Mouse (Mus musculus) ovary, adult 18-20 months (tissue): ENCODE measurements around the gene 2610507B11Rik.
A peak's percentile ranks its signal among the peaks of the same experiment; 100 is the strongest.
"Not testable (repeated sequence)": the region's sequence is repeated elsewhere in the genome, so short reads cannot be mapped to it uniquely, and the experiment has no call there.

Experiments
- DNase-seq: peaks from one replicate; pipeline ENCODE4 v3.0.0; 2022; ENCODE audit warnings: low spot score, mixed read lengths

The 2610507B11Rik gene

DNA sequence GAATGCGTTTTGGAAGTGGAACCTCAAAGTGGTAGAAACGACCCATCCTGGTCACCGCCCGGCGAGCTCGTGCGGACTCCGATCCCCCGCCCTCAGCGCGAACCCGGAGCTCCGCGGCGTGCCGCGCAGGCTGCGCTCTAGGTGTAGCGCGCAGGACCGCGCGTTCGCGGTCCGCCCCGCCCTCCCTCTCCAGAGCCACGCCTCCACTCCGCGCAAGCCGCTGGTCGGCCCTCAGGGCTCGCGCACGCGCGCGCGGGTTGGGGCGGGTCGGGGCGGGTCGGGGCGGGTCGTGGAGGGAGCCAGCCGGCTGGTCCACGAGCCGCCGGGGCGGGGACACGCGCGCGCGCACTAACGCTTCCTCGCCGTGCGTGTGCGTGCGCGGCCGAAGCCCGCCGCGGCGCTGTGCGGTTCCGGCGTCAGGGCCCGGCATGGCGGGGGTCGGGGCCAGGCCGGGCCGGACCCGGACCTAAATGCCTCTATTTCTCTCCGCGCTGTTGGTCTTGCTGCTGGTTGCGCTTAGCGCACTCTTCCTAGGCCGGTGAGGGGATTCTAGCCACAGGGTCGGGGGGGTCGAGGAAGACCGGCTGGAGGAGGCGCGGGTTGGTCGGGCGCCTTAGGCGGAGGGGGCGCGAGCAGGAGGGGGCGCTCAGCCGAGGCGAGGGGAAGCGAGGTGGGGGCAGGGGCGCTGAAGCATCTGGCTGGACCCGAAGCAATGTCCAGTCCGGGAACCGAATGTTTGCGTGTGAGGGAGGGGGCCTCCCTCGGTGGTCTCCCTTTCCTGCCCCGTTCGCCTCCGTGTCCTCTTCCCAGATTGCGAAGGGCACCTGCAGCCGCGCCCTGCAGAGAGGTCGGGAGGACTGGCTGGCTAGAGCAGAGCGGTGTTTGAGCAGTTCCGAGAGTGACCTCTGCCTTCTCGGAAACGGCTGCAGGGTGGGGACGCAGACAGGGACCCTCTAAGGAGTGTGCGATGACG lies at the start of gene 2610507B11Rik:
Gene 2610507B11Rik (plus strand): TSS at position 373 of the 973 bp plus-strand sequence.
- DNase-seq: peak; percentile 90

DNA sequence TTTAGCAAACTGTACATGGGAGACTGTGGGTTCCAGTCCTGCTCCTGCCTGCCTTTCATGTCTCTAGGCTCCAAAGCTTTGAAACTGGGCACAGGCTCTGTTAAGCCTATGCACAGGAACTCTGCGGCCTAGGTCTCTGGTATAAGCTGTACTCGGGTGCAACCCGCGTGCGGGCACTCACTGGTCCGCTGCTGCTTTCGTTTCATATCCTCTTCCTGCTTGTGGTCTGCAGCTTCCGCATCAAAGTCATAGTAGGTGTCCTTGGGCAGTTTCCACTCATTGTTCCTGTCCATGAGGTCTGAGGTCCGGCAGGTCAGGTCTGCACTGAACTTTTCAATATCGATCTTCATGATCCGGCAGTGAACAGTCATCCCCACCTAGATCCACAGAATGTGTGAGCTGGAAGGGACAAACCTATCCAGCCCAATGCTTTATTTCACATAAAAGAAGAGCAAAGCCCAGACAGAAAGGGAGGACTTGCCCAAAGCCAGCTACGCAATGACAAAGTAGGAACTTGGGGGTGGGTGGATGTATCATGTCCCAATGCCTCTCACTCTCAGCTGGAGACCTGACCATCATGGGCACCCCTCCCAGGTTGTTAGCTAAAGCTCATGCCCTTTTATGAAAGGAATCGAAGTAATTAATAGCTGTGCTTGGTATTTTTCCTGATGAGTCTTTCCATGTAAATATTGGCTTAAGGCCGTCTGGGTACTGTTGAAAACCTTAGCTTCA lies 48.3 kb upstream of the 2610507B11Rik start:
- DNase-seq: no peak

DNA sequence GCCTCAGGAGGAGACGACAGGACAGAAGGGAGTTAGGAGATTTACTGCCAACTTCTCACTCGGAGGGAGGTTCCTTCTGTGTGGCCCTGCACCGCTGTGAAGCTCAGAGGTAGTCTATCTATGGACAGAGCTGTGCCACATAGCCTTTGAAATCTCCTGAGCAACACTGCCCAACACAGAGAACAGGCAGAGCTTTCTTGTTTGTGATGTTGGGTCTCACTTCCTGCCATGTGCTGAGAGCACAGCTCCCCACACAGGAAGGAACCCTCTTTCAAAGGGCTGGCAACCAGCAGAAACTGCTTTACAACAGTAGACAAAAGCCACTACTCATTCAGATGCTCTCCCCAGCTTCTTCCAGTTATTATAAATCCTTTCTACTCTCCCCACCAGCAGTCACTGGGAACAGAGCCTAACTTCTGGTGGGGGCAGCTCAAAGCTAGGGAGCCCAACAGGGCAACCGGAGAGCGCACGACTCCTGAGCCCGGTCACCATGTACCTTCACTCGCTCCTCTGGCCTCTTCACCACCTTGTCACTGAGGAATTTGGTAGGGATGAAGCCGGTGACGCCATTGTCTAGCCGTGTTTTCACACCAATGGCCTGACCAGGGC lies 45.7 kb upstream of the 2610507B11Rik start:
- DNase-seq: no peak

DNA sequence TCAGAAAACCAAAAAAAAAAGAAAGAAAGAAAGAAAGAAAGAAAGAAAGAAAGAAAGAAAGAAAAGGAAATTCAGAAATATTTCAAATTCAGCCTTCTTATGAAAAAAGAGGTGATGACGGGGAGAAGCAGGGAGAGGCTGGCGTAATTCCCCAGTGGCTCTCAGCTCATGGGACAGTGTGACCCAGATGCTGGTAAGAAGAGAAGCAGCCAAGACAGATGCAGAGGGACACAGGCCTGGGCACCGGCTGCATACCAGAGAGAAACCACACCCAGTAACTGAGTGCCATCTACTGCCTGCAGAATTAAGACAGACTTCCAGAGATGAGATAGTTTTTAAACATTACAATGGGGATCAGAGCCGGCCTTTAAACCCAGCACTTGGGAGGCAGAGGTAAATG lies 38.0 kb upstream of the 2610507B11Rik start:
- no peak for DNase-seq

DNA sequence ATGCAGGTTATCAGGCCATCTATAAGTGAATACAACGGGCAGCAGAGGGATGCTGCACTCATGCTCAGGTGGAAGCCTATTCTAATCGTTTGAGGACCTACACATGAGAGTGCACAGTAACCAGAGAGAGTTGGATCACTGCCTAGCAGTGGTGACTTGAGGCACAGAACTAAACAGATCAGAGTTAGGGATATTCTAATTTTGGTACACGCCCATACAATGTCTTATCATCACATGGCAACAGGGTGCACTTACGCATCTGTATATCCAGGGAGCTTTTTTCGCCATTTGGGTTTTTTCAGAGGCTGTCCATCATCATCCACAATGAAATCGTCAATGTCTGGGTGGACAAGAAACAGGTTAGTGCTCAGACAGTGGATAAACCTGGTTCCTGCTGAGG lies 30.0 kb upstream of the 2610507B11Rik start:
- DNase-seq: no peak

DNA sequence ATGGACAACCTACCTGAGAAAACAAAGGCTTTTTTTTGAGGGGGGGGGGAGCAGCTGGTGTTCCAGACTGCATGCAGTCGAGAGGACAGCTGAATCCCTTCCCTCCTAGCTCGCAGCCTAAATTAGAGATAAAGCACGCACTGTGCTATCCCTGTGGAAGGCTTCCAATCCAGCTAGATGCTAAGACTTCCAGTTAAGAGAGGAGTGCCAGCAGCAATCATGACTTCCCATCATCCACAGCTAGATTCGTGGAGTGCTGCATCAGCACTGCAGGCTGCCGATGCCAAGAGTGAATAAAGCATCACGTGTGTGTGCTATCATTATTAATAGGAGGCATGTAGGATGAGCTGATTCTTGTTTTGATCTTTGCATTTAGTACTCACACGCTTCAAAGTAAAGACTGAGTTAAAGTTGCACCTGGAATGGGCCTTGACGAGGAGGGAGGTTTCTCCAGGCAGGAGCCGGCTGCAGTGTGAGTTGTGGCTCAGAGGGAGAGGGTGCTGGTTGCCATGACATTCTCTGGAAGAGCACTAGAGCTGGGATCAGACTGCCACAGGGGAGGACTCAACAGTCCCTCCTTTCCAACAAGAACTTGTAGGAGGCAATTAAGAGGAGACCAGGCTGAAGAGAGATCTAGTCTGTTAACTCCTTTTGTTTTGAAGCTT lies 21.2 kb upstream of the 2610507B11Rik start:
- DNase-seq: no peak

DNA sequence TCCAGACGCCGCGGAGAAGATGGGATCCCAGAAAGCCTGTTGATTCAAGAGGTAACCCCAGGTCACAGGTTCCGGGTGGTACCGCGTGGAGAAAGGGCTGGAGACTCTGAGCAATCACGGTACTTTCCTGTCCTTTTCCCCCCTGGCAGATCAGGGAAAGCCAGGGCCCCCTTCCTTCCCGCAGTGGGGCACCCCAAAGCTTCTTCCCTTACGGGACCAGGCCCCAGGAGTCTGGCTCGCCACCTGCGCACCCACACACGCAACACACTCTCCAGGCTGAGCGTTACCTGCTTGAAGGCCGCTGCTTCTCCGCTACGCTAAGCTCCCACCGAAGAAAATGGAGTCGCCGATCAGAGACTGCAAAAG lies 16.3 kb upstream of the 2610507B11Rik start:
- no peak for DNase-seq

DNA sequence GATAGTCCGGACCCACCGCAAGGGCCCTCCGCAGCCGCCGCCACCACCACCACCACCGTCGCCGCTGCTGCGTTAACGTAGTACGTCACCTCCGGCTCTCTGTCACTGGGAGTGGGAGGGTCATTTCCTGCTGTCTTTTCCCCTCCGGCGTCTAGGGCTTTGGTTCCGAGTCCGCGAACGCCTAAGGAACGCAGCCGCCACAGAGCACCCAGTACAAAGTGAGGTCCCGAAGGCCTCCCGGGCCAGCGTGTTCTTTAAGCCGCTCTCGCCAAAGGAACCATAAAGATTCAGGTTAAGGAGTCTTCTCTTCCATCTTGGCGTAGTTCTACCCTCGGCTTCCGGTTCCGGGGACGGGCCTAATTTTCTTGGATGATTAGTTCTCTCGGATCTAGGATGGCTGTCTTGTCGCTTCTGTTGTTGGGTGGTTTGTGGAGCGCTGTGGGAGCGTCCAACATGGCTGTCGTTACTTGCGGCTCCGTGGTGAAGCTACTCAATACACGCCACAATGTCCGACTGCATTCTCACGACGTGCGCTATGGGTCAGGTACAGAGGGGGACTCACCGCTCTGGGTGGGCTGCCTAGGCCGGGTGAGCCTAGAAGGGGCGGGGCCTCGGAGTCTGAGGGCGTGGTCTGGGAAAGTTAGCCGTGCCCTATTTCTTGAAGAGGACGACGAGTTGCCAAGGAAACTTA lies 15.8 kb upstream of the 2610507B11Rik start, which contains the start of the genes Sdf2 and Supt6:
Gene Sdf2 (plus strand): TSS at position 120 of the 691 bp plus-strand sequence.
Gene Supt6 (minus strand): TSS at position 361 of the 691 bp plus-strand sequence.
- DNase-seq: peak; percentile 74

DNA sequence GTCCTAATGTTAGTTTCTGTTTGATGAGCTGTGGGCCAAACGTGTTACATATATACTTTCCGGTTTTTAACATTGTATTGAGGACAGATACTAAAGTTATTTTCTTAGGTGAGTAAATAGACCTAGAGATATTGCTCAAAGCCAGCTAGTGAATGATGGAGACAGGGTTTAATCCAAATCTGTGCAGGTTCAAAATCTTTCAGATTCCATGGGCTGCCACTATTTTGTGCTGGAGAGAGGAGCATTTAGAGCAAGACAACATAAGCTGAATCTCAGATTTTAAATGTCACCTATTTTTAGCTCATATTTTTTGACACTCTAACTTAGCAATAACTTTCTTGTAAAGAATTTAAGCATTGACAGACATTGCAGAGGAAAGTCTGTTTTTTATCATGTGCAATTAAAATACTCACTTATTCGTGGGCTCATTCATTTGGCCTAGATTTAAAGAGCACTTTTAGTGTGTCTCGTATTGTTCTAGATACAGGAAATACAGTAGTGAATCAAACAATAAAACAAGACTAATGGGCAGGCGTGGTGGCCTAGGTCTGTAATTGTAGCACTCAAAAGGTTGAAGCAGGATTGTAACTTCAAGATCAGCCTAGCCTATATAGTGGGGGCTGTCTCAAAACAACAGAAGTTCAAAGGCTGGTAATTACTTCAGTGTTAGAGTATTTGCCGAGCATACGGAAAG lies 15.1 kb upstream of the 2610507B11Rik start:
- no peak for DNase-seq

DNA sequence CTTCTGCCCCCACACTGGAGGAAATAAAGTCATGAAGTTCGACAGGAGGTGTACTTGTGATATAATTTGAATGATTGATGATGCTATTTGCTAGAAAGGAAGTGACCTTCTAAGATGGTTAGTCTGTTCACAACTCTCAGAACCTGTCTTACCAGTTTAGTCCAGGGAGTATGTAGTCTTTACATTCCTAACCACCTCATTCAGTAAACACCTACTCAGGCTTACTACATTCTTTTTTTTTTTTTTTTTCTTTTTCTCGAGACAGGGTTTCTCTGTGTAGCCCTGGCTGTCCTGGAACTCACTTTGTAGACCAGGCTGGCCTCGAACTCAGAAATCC lies 14.6 kb upstream of the 2610507B11Rik start:
- DNase-seq: no peak

DNA sequence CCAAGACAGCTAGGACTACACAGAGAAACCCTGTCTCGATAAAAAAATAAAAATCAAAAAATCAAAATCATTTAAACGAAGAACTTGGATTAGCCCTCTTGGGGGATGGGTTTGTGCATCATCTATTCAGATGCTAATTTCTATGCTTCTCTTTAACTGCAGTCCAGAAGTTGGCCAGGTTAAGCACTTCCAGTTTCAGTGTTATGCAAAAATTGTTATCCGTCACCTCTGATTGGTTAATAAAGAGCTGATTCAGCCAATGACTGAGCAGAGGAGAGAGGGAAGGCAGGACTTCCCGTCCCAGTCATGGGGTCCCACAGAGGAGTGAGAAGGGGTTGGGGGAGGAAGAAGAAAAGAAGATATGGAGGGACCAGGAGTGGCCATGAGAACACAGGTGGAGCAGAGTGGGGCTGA lies 13.8 kb upstream of the 2610507B11Rik start:
- no peak for DNase-seq

DNA sequence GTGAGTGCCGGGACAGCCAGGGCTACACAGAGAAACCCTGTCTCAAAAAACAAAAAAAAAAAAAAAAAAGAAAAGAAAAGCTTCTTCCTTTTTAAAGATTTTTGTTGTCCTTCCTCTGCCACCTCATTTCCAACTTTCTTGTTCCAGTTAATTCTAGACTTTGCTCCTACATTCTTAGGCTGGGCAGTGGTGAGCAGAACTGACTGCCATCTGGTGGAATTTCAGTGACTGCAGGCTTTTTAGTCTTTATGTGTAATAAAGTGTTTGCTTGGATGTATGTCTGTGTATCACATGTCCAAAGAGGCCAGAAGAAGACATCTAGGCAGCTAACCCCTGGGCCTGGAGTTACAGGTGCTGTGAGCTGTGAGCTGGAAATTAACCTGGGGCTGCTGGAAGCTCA lies 4.9 kb upstream of the 2610507B11Rik start:
- no peak for DNase-seq

DNA sequence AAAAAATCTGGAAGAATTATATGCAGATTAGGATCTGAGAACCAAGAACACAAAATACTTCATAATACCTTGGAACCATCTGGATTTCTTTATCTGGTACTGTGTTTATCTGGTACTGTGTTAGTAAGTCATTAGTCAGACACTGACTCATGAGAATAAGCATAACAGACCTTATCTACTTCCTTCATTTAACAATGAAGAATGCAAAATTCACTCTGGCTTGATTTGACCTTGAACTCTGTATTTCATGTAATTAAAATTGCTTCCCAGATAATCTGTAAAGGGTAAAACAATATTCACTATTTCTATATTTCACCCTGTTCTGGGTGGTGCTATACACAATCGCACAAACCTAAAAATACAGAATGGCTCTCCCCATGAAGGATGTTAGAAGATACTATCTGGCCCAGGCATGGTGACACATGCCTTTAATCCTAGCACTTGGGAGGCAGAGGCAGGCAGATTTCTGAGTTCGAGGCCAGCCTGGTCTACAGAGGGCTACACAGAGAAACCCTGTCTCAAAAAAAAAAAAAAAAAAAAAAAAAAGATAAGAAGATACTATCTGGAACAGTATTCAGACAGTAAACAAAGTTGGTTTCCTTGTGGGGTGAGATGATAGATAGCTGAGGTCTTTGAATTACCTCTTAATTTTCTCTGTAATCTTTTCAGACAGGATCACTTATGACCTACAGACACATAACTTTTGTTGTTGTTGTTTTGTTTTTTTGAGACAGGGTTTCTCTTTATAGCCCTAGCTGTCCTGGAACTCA lies 878 bp upstream of the 2610507B11Rik start:
- no peak for DNase-seq

DNA sequence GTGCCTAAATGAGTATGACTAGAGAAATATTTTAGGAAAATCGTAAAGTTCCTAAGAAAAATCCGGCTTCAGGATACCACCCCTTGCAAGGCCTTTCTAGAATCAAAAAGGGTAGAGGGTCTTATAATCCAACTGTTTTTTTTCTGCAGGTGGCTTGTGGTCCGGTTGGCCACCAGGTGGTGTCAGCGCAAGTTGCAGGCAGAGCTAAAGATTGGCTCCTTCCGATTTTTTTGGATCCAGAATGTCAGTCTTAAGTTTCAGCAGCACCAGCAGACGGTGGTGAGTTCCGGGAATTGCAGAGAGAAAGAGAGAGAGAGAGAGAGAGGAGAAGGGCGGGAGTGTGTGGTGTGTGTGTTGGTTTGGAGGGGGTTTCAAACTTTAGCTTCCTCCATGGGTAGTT lies 998 bp downstream of the 2610507B11Rik start:
- DNase-seq: no peak

DNA sequence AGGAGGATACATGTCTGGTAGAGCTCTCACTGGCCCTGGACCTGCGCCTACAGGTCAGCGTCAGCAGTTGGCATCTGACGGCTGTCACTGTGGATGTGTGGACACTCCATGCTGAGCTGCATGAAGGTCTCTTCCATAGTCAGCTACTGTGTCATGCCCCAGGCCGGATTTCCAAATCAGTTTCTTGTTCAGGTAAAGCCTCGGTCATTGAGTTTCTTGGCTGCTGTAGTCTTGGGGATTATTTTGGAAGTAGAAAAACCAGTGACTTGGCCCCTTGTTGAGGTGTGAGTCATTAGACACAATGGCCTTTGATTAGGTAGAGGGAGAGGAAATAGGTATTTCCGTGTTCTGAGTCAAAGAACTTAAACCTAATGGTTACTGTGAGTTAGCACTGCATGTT lies 4.0 kb downstream of the 2610507B11Rik start:
- no peak for DNase-seq

DNA sequence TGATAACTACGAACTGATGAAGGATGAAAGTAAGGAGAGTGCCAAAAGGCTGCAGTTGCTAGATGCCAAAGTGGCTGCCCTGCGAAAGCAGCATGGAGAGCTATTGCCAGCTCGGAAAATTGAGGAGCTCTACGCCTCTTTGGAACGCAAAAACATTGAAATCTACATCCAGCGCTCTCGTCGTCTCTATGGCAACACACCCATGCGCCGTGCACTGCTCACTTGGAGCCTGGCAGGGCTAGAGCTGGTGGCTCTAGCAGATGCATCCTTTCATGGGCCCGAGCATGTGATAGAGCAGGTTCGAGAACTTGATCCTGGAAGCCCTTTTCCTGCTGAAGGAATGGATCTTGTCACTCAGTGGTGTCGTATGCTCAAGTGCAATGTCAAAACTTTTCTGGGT lies 10.4 kb downstream of the 2610507B11Rik start:
- no peak for DNase-seq

DNA sequence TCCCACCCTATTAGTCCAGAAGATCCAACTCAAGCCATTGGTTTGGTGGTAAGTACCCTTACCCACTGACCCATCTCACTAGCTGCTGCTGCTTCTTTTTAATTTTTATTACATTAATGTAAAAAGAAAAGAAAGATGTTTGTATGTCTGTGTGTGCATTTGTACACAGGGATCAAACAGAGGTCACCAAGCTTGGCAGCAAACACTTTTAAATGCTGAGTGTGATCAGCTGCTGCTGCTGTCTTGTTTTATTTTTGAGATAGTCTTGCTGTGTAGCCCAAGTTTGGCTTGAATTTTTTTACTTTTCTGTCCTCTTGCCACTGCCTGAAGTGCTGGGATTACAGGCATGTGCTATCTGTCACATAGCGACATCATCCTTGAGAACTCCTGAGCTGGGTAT lies 14.0 kb downstream of the 2610507B11Rik start:
- no peak for DNase-seq

DNA sequence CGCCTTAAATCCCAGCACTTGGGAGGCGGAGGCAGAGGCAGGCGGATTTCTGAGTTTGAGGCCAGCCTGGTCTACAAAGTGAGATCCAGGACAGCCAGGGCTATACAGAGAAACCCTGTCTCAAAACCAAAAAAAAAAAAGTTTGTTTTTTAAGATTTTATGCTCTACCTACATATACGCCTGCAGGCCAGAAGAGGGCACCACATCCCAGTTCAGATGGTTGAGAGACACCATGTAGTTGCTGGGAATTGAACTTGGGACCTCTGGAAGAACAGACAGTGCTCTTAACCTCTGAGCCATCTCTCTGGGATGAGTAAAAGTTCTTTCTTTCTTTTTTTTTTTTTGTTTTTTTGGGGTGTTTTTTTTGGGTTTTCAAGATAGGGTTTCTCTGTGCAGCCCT lies 14.6 kb downstream of the 2610507B11Rik start:
- not testable (repeated sequence) for DNase-seq

DNA sequence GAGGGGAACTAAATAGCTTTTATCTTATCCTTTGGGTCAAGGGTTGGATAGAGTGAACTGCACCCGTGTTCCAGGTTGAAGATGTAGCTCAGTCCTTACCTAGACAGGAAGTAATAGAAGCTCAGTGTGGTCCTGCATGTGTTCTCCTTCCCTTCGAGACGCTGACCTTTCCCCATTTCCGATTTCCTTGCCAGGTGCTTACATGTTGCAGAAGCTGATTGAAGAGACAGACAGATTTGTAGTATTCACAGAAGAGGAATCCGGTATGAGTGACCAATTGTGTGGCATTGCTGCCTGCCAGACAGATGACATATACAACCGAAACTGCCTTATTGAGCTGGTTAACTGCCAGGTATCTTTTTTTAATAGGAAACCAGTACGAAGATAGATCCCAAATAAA lies 17.3 kb downstream of the 2610507B11Rik start:
- DNase-seq: no peak

DNA sequence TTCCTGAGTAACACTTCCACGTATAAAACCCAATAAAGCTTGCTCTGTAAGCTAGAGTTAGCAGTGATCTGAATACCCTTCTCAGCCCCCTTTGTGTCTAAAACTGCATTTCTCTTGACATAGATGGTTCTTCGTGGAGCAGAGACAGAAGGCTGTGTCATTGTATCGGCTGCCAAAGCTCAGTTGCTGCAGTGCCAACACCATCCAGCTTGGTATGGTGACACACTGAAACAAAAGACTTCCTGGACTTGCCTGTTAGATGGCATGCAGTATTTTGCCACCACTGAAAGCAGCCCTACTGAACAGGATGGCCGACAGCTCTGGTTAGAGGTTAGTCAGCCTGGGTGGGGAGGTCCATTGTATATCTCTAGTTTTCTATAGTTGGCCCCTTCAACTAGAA lies 18.0 kb downstream of the 2610507B11Rik start:
- no peak for DNase-seq
